Mouse (Mus musculus): Measurements from ENCODE around the gene Lypd9.

DNA sequence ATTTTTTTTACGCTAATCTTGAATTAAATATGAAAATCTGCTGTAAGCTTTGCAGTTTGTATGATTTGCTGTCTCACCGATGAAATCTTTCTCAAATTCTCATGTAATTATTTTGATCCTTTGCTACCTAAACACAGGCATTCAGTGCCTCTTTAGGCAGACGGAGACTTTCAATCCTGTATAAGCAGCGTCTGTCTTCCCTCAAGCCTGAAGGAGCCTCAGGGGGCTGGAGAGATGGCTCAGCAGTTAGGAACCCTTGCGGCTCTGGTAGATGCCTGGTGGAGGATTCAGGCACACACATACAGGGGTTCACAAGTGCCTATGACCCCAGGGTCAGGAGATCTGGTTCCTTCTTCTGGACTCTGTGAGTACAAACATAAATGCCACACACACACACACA, 52.1 kb downstream of the Lypd9 start:
- TF ChIP-seq CTCF (IDR thresholded peaks at IDR 0.05; ENCODE audit: borderline replicate concordance, extremely low read depth, insufficient read depth, insufficient read length), result no peak
- TF ChIP-seq POLR2A (IDR thresholded peaks at IDR 0.05; ENCODE audit: borderline replicate concordance, extremely low read depth, insufficient read depth, insufficient read length, poor library complexity, severe bottlenecking), result no peak

All from brain, embryonic 14.5 days (tissue).